Mouse (Mus musculus) right cerebral cortex, postnatal 10 days (tissue): ENCODE measurements at regions not wholly inside any gene's neighbourhood (a gene's known extent, or its start where the extent isn't known, plus 50 kb on each side); places are given as distances from the start of the nearest gene placed in this dataset.

Experiments used
- DNase-seq, 2 experiments: peaks; one replicate each; pipeline ENCODE4 v3.0.0; 2021; ENCODE audit warnings: low spot score in 2 of 2

- no peak for DNase-seq
Observed at GRCm38 (mm10) chr10:17075576-17075975, 647.4 kb upstream of the Cited2 start.

- no peak for DNase-seq
Observed at GRCm38 (mm10) chr10:17076186-17076585, 646.8 kb upstream of the Cited2 start.

- no peak for DNase-seq
Observed at GRCm38 (mm10) chr10:17077580-17077979, 645.4 kb upstream of the Cited2 start.

- no peak for DNase-seq
Observed at GRCm38 (mm10) chr10:17080818-17081217, 642.2 kb upstream of the Cited2 start.

GRCm38 (mm10) chr10:17082926-17083325 is 640.1 kb upstream of the Cited2 start:
- no peak for DNase-seq

GRCm38 (mm10) chr10:17102065-17102464 is 621.0 kb upstream of the Cited2 start:
- no peak for DNase-seq

GRCm38 (mm10) chr10:17103416-17103815 is 619.6 kb upstream of the Cited2 start:
- no peak for DNase-seq

GRCm38 (mm10) chr10:17106831-17107230 is 616.2 kb upstream of the Cited2 start:
- no peak for DNase-seq

- no peak for DNase-seq
Observed at GRCm38 (mm10) chr10:17111071-17111470, 611.9 kb upstream of the Cited2 start.

- DNase-seq, result no peak
Observed at GRCm38 (mm10) chr10:17114805-17115204, 608.2 kb upstream of the Cited2 start.

GRCm38 (mm10) chr10:17129391-17130163 is 593.4 kb upstream of the Cited2 start:
- DNase-seq, result no peak

- DNase-seq, result no peak
Observed at GRCm38 (mm10) chr10:17130661-17131060, 592.4 kb upstream of the Cited2 start.

GRCm38 (mm10) chr10:17131763-17132162 is 591.3 kb upstream of the Cited2 start:
- DNase-seq, result peak in 1 of 2 experiments; percentile 21

- no peak for DNase-seq
Observed at GRCm38 (mm10) chr10:17175385-17175784, 547.6 kb upstream of the Cited2 start.

- no peak for DNase-seq
Observed at GRCm38 (mm10) chr10:17177054-17177453, 546.0 kb upstream of the Cited2 start.

- DNase-seq, result no peak
Observed at GRCm38 (mm10) chr10:17177503-17178278, 545.3 kb upstream of the Cited2 start.

GRCm38 (mm10) chr10:17178627-17179026 is 544.4 kb upstream of the Cited2 start:
- DNase-seq, result no peak

- DNase-seq, result no peak
Observed at GRCm38 (mm10) chr10:17184418-17184817, 538.6 kb upstream of the Cited2 start.

GRCm38 (mm10) chr10:17196205-17196604 is 526.8 kb upstream of the Cited2 start:
- no peak for DNase-seq

GRCm38 (mm10) chr10:17196636-17197035 is 526.4 kb upstream of the Cited2 start:
- DNase-seq, result no peak

GRCm38 (mm10) chr10:17200524-17201426 is 522.2 kb upstream of the Cited2 start:
- no peak for DNase-seq

- DNase-seq, result no peak
Observed at GRCm38 (mm10) chr10:17201427-17201745, 521.6 kb upstream of the Cited2 start.
